Comparison of ENCODE assay signal across 28 mouse cellular contexts in the genomic region with DNA sequence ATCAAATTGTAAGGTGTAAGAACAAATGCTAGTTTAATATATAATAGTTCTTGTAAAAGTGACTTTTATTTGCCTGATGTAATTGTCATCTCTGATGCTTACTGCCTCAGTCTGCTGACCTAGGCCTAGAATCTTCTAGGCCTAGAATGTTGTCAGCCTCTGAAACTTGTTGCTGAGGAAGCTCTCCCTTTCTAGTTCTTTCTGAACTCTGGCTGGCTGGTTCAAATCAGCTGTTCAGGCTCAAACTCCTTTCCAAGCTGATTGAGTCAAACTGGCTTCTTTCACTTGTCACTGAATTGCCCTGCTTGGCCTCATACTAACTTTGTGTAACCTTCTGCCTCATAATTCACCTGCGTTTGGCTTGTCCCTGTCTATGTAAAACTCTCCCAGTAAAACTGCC.
"Had no signal": no experiment of that assay in that cellular context is flagged by ENCODE, and none has a peak within 500 bp of the region (broad histone marks: within the 10 kb centered on the region; RNA-seq: fewer than 3 reads in every experiment).

No protein-coding gene starts in this region.

- DNase-seq: cerebellum, adult 18-20 months; cerebellum, adult 2 months; cerebellum, adult 8-10 months; cerebellum, adult 9-10 months; cerebellum, adult 9-11 months; cerebellum, postnatal 10 days; cerebellum, postnatal 14 days; cerebellum, postnatal 25 days; cerebellum, postnatal 36 days; embryo, embryonic 11 days; forebrain, postnatal 0 days; gastrocnemius, adult 2 months; gastrocnemius, postnatal 10 days; gastrocnemius, postnatal 14 days; gastrocnemius, postnatal 25 days; gastrocnemius, postnatal 36 days; heart, adult 18-20 months had no signal

- H3K27me3 ChIP-seq: embryonic facial prominence, embryonic 12.5 days; embryonic facial prominence, embryonic 13.5 days; embryonic facial prominence, embryonic 15.5 days; forebrain, embryonic 12.5 days; forebrain, embryonic 13.5 days; forebrain, embryonic 15.5 days had no signal

- H3K4me1 ChIP-seq: embryonic facial prominence, embryonic 15.5 days had no signal

- H3K4me2 ChIP-seq: embryonic facial prominence, embryonic 12.5 days; embryonic facial prominence, embryonic 13.5 days; embryonic facial prominence, embryonic 15.5 days; forebrain, embryonic 12.5 days; forebrain, embryonic 13.5 days; forebrain, embryonic 15.5 days had no signal

- H3K4me3 ChIP-seq: embryonic facial prominence, embryonic 10.5 days; embryonic facial prominence, embryonic 12.5 days; embryonic facial prominence, embryonic 13.5 days; embryonic facial prominence, embryonic 15.5 days; erythroblast, embryonic 14.5 days; forebrain, embryonic 10.5 days; forebrain, embryonic 12.5 days; forebrain, embryonic 13.5 days; forebrain, embryonic 15.5 days; gastrocnemius, adult 2 months had no signal

- H3K9ac ChIP-seq: embryonic facial prominence, embryonic 12.5 days; embryonic facial prominence, embryonic 13.5 days; embryonic facial prominence, embryonic 15.5 days; forebrain, embryonic 12.5 days; forebrain, embryonic 13.5 days; forebrain, embryonic 15.5 days; forebrain, postnatal 0 days had no signal

- ATAC-seq: forebrain, embryonic 13.5 days; forebrain, embryonic 14.5 days; forebrain, embryonic 15.5 days; forebrain, embryonic 16.5 days; forebrain, postnatal 0 days had no signal

- H3K9me3 ChIP-seq: embryonic facial prominence, embryonic 10.5 days; embryonic facial prominence, embryonic 12.5 days; embryonic facial prominence, embryonic 13.5 days; embryonic facial prominence, embryonic 15.5 days; forebrain, embryonic 12.5 days; forebrain, embryonic 13.5 days had no signal

- H3K27ac ChIP-seq: embryonic facial prominence, embryonic 10.5 days; embryonic facial prominence, embryonic 12.5 days; embryonic facial prominence, embryonic 13.5 days; embryonic facial prominence, embryonic 15.5 days; forebrain, embryonic 10.5 days; forebrain, embryonic 12.5 days; forebrain, embryonic 13.5 days; forebrain, embryonic 15.5 days; gastrocnemius, adult 2 months had no signal

- H3K36me3 ChIP-seq: embryonic facial prominence, embryonic 12.5 days; forebrain, embryonic 12.5 days; forebrain, embryonic 15.5 days had no signal
